Mouse (Mus musculus) brain, adult 2 months (tissue): ENCODE results near the gene Rtn1.
"Not testable (repeated sequence)": the region's sequence is repeated elsewhere in the genome, so short reads cannot be mapped to it uniquely, and the experiment has no call there.

Experiments used
- DNase-seq: peaks from one replicate; pipeline ENCODE4 v3.0.0; 2011; ENCODE audit warnings: low read depth, low spot score

Gene Rtn1

GRCm38 (mm10) chr12:72324210-72324871 lies 84.5 kb downstream of the Rtn1 start:
- no peak for DNase-seq

- DNase-seq = no peak
Observed at GRCm38 (mm10) chr12:72323778-72324177, 85.1 kb downstream of the Rtn1 start.

- DNase-seq = peak; percentile 63
Observed at GRCm38 (mm10) chr12:72315732-72316465, 93.0 kb downstream of the Rtn1 start.

- no peak for DNase-seq
Observed at GRCm38 (mm10) chr12:72310818-72311217, 98.0 kb downstream of the Rtn1 start.

- DNase-seq = no peak
Observed at GRCm38 (mm10) chr12:72308506-72308905, 100.3 kb downstream of the Rtn1 start.

GRCm38 (mm10) chr12:72306281-72306680 lies 102.6 kb downstream of the Rtn1 start:
- DNase-seq = no peak

- DNase-seq = no peak
Observed at GRCm38 (mm10) chr12:72305421-72305820, 103.4 kb downstream of the Rtn1 start.

GRCm38 (mm10) chr12:72304985-72305384 lies 103.9 kb downstream of the Rtn1 start:
- DNase-seq = peak; percentile 84

GRCm38 (mm10) chr12:72304347-72304688 lies 104.5 kb downstream of the Rtn1 start:
- peak; percentile 51 for DNase-seq

GRCm38 (mm10) chr12:72303624-72304346 lies 105.1 kb downstream of the Rtn1 start:
- no peak for DNase-seq

- peak; percentile 43 for DNase-seq
Observed at GRCm38 (mm10) chr12:72301431-72301830, 107.4 kb downstream of the Rtn1 start.

- DNase-seq = peak; percentile 51
Observed at GRCm38 (mm10) chr12:72300971-72301370, 107.9 kb downstream of the Rtn1 start.

- no peak for DNase-seq
Observed at GRCm38 (mm10) chr12:72298222-72298621, 110.6 kb downstream of the Rtn1 start.

- DNase-seq = no peak
Observed at GRCm38 (mm10) chr12:72296552-72296951, 112.3 kb downstream of the Rtn1 start.

GRCm38 (mm10) chr12:72293185-72293584 lies 115.7 kb downstream of the Rtn1 start:
- DNase-seq = not testable (repeated sequence)

GRCm38 (mm10) chr12:72292566-72292965 lies 116.3 kb downstream of the Rtn1 start:
- DNase-seq = no peak

GRCm38 (mm10) chr12:72291266-72291665 lies 117.6 kb downstream of the Rtn1 start:
- DNase-seq = peak; percentile 43

- no peak for DNase-seq
Observed at GRCm38 (mm10) chr12:72288215-72288614, 120.6 kb downstream of the Rtn1 start.

GRCm38 (mm10) chr12:72287332-72288004 lies 121.4 kb downstream of the Rtn1 start:
- no peak for DNase-seq

GRCm38 (mm10) chr12:72285366-72286345 lies 123.2 kb downstream of the Rtn1 start:
- DNase-seq = peak; percentile 97

- DNase-seq = no peak
Observed at GRCm38 (mm10) chr12:72284576-72284975, 124.3 kb downstream of the Rtn1 start.
